Mouse (Mus musculus) stomach, embryonic 15.5 days (tissue): ENCODE data around the gene Uso1. TPM values are rescaled to one million over a fixed set of nuclear protein-coding genes. Genes with fewer than 3 reads are reported as not detected.
"Not testable (repeated sequence)": the region's sequence is repeated elsewhere in the genome, so short reads cannot be mapped to it uniquely, and the experiment has no call there.

Source experiments
- ATAC-seq: fragments of 200-750 bp; cut with Nextera tagmentation; 2 replicates; pipeline ENCODE4 v1.8.0; 2017; ENCODE audit warnings: low read depth, moderate number of reproducible peaks, moderate TSS enrichment; ENCODE audit not compliant: insufficient read depth, low FRiP score
- H3K27ac ChIP-seq: fragments of 300-500 bp; sonication (generic); 2 replicates; pipeline ENCODE4 v1.5.1; 2015; ENCODE audit warnings: mild to moderate bottlenecking, inconsistent platforms
- H3K27me3 ChIP-seq: fragments of 300-500 bp; sonication (generic); replicated peaks from 2 replicates; pipeline ENCODE4 v1.6.1; 2015; ENCODE audit warnings: inconsistent platforms
- H3K36me3 ChIP-seq: fragments of 300-500 bp; sonication (generic); 2 replicates; pipeline ENCODE4 v1.6.1; 2015; ENCODE audit warnings: inconsistent platforms
- H3K4me1 ChIP-seq: fragments of 300-500 bp; sonication (generic); 2 replicates; pipeline ENCODE4 v1.6.1; 2015; ENCODE audit warnings: inconsistent platforms
- H3K4me2 ChIP-seq: fragments of 300-500 bp; sonication (generic); 2 replicates; pipeline ENCODE4 v1.6.1; 2015; ENCODE audit warnings: mild to moderate bottlenecking, inconsistent platforms
- H3K4me3 ChIP-seq: fragments of 300-500 bp; sonication (generic); replicated peaks from 2 replicates; pipeline ENCODE4 v1.5.1; 2015; ENCODE audit warnings: inconsistent platforms
- H3K9ac ChIP-seq: fragments of 300-500 bp; sonication (generic); 2 replicates; pipeline ENCODE4 v1.6.1; 2015; ENCODE audit warnings: inconsistent platforms
- H3K9me3 ChIP-seq: fragments of 300-500 bp; sonication (generic); 2 replicates; pipeline ENCODE4 v1.6.1; 2016; ENCODE audit warnings: inconsistent platforms
- WGBS: fragments of 180-500 bp; shearing (Covaris S2); methylation state at CpG from one replicate; pipeline ENCODE4 v1.1.7; 2015; 5-methylcytosine and 5-hydroxymethylcytosine counted together
- polyA plus RNA-seq: library from polyadenylated mRNA; unstranded; fragments of >200 nt; fragmentation: Nextera tagmentation; extraction: Ambion mirVana; gene quantifications from 2 replicates; pipeline ENCODE4 v1.2.1, GENCODE M21; 2015

Uso1 gene
- polyA plus RNA-seq, 1 experiment from 2014 or later = 46.0 TPM

DNA sequence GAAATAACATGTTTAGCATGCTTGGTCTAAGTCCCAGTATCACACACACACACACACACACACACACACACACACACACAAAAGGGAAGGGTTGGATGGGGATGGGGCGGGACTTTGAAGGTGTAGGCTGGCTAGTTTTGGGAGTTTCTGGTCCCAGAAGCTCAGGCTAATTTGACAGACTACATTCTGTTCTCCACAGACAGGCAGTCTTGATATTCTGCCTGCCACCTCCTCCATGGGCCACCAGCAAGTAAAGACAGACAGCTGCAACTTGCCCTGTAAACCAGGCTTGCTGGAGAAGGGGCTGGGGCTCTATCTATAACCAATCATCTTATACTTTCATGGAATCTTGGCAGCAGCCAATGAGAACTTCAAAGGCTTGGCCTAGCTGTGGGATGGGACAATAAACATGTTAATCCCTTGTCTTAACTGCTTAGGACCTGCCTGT lies 8.4 kb upstream of the Uso1 start:
- H3K9me3 ChIP-seq = no peaks in the 10 kb centered on the region
- no peak overlapping the region for H3K4me3 ChIP-seq
- ATAC-seq = no peak
- no peaks in the 10 kb centered on the region for H3K27me3 ChIP-seq
- no peak overlapping the region for H3K27ac ChIP-seq
- WGBS = 79% methylated on average over 1 of the region's 1 CpGs
- no peaks in the 10 kb centered on the region for H3K36me3 ChIP-seq
- H3K9ac ChIP-seq = no peak overlapping the region
- peaks cover 11% of the 10 kb centered on the region for H3K4me1 ChIP-seq
- no peak overlapping the region for H3K4me2 ChIP-seq

DNA sequence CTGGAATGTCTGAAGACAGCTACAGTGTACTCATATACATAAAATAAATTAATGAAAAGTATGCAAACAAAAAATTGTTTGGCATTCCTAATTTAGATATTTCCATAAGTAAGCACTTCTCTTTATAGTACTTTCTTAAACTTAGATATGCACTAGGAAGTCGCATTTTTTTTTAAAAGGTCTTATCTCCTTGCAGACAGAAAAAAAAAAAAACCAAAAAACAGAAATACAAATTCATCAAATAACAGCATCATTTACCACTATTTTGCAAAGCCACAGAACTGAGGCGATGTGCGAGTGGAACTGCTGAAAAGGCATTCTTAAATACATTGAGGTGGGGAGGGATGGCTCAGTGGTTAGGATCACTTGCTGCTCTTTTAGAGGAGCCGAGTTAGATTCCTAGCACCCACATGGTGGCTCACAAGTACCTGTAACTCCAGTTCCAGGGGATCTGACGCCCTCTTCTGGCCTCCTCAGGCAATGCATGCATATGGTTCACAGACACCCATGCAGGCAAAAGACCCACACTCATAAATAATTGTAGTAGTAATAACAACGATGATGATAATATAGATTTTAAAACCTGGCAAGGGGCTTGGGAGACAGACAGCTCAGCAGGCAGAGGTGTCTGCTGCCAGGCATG lies 7.6 kb upstream of the Uso1 start:
- Histone ChIP-seq H3K27ac (no peak overlapping the region), H3K4me1 (peaks cover 11% of the 10 kb centered on the region), H3K9ac (no peak overlapping the region), H3K4me3 (no peak overlapping the region), H3K4me2 (no peak overlapping the region), H3K36me3 (no peaks in the 10 kb centered on the region), H3K9me3 (no peaks in the 10 kb centered on the region), H3K27me3 (no peaks in the 10 kb centered on the region)
- WGBS = 89% methylated on average over 6 of the region's 6 CpGs
- ATAC-seq = no peak

DNA sequence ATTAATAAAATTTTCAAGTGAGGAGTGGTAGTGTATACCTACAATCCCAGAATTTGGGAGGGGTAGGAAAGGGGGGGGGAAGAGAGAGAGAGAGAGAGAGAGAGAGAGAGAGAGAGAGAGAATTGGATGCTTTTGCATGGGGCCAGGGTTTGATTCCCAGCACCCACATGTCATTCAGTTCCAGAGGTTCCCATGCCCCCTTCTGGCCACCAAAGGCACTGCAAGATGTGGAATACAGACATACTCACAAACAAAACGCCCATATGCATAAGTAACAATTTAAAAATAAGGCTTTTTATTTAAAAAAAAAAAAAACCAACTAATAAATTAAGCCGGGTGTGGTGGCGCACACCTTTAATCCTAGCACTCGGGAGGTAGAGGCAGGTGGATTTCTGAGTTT lies 5.6 kb upstream of the Uso1 start:
- peaks cover 10% of the 10 kb centered on the region for H3K4me1 ChIP-seq
- no peaks in the 10 kb centered on the region for H3K27me3 ChIP-seq
- no peak overlapping the region for H3K4me2 ChIP-seq
- ATAC-seq = no peak
- 96% methylated on average over 4 of the region's 4 CpGs for WGBS
- H3K9ac ChIP-seq = no peak overlapping the region
- no peaks in the 10 kb centered on the region for H3K36me3 ChIP-seq
- H3K9me3 ChIP-seq = no peaks in the 10 kb centered on the region
- no peak overlapping the region for H3K27ac ChIP-seq
- no peak overlapping the region for H3K4me3 ChIP-seq

- not testable (repeated sequence) for H3K9ac ChIP-seq, H3K9me3 ChIP-seq, H3K4me3 ChIP-seq, ATAC-seq, H3K36me3 ChIP-seq, H3K4me1 ChIP-seq, H3K4me2 ChIP-seq, H3K27me3 ChIP-seq, H3K27ac ChIP-seq
- WGBS = 61% methylated on average over 4 of the region's 4 CpGs
Observed at GRCm38 (mm10) chr5:92133006-92133405, 4.7 kb upstream of the Uso1 start.

DNA sequence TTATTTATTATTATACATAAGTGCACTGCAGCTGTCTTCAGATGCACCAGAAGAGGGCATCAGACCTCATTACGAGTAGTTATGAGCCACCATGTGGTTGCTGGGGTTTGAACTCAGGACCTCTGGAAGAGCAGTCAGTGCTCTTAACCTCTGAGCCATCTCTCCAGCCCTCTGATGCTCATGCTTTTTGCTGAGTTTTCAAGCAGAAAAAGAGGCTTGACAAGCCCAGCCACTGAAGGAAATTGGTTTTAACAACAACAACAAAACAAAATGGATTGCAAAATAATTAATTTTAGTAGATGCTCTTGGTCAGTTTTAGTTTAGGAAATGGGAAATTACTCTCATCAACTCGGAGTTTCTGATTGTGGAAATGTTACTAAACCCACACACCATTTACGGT lies 2.8 kb upstream of the Uso1 start:
- ATAC-seq = no peak
- H3K4me2 ChIP-seq = no peak overlapping the region
- peaks cover 10% of the 10 kb centered on the region; the same call in 1 of the 2 replicates for H3K4me1 ChIP-seq
- H3K4me3 ChIP-seq = no peak overlapping the region
- no peaks in the 10 kb centered on the region for H3K27me3 ChIP-seq
- no peaks in the 10 kb centered on the region for H3K9me3 ChIP-seq
- no peak overlapping the region for H3K27ac ChIP-seq
- no peaks in the 10 kb centered on the region for H3K36me3 ChIP-seq
- 84% methylated on average over 3 of the region's 3 CpGs for WGBS
- H3K9ac ChIP-seq = no peak overlapping the region

DNA sequence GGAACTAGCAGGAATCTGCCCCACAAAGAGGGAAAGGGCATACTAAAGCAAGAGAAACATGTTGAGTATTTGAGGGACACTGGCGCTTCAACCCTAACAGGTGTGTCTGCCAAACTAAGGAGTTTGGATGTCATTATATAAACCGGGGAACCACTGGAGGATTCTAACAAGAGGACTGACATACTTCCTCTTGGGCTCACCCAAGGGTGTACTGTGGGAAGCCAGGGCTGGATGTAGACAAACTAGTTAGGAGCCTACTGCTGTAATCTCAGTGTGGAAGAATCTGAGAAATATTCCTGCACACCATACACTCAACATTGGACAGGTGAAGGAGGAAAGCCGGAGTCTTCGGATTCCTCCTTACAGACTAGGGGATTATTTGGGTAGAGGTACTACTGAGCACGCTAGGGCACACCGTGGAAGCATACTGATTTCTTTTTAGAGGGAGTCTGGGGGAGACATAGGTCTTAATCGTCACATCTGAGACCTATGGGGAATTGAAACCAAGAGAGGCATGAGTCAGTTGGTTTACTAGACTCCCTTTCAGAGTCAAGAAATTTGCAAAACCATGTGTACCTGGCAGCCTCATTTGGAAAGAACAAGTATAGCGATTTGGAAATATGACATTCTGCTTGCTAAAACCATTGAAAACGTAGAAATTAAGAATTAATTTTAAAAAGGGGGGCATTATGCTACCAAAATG lies 1.1 kb upstream of the Uso1 start:
- ATAC-seq = no peak
- Histone ChIP-seq H3K36me3 (no peaks in the 10 kb centered on the region), H3K27me3 (no peaks in the 10 kb centered on the region), H3K4me1 (peaks cover 10% of the 10 kb centered on the region; the same call in 1 of the 2 replicates), H3K4me2 (peak overlapping the region; percentile 74), H3K4me3 (peak overlapping the region; percentile 96), H3K27ac (no peak overlapping the region), H3K9ac (no peak overlapping the region), H3K9me3 (no peaks in the 10 kb centered on the region)
- WGBS = 62% methylated on average over 9 of the region's 9 CpGs

- no peaks in the 10 kb centered on the region for H3K36me3 ChIP-seq
- WGBS = 1% methylated on average over 33 of the region's 43 CpGs
- H3K4me2 ChIP-seq = peak overlapping the region; percentile 73
- ATAC-seq = peak; percentile 57
- H3K4me3 ChIP-seq = peak overlapping the region; percentile 96
- H3K9ac ChIP-seq = peak overlapping the region; percentile 87
- peaks cover 10% of the 10 kb centered on the region; the same call in 1 of the 2 replicates for H3K4me1 ChIP-seq
- no peaks in the 10 kb centered on the region for H3K27me3 ChIP-seq
- no peaks in the 10 kb centered on the region for H3K9me3 ChIP-seq
- H3K27ac ChIP-seq = peak overlapping the region; percentile 82
Observed at GRCm38 (mm10) chr5:92138093-92138621, 419 bp downstream of the Uso1 start.

DNA sequence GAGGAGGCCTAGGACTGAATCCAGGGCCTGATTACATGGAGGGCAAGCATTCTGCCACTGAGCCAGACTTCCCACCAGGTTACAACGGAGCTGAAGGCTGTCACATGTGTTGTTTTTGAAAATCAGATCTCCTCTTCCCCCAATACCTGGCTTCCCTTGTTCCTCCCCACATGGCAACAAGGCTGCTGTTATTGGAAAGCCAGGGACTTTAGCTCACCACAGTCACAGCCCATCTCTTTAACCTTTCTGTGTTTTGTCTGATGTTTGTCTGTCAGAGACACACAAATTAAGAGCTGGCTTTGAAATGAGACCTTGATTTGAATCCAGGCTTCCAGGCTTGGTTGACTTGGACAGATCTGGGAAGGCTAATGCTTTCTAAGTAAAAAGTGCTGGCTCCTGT lies 1.5 kb downstream of the Uso1 start:
- H3K27me3 ChIP-seq = no peaks in the 10 kb centered on the region
- H3K9me3 ChIP-seq = no peaks in the 10 kb centered on the region
- H3K36me3 ChIP-seq = no peaks in the 10 kb centered on the region
- no peak for ATAC-seq
- peak overlapping the region; percentile 73 for H3K4me2 ChIP-seq
- H3K27ac ChIP-seq = no peak overlapping the region
- 17% methylated on average over 1 of the region's 1 CpGs for WGBS
- peaks cover 10% of the 10 kb centered on the region; the same call in 1 of the 2 replicates for H3K4me1 ChIP-seq
- H3K9ac ChIP-seq = peak overlapping the region; percentile 4; the same call in 1 of the 2 replicates
- peak overlapping the region; percentile 96 for H3K4me3 ChIP-seq

DNA sequence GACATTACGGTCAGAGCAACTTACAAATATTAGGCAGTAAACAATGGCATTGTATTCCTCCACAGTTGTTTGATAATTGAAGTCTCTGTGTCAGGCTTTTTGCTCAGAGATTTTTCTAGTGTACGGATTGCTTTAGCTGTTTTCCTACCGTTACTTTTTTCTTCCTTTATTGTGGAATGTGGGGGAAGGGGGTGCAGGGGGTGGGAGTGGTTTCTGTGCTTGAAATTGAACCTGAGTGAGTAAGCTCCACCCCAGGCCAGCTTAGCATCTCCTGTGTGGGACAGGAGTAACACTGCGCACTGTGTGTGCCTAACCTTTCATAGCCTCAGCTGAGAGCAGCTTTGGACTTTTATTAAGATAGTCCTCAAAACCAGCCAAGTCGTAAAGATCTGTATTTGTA lies 4.0 kb downstream of the Uso1 start:
- Histone ChIP-seq H3K27ac (no peak overlapping the region), H3K9ac (no peak overlapping the region), H3K36me3 (no peaks in the 10 kb centered on the region), H3K27me3 (no peaks in the 10 kb centered on the region), H3K4me2 (no peak overlapping the region), H3K4me1 (peaks cover 10% of the 10 kb centered on the region; the same call in 1 of the 2 replicates), H3K9me3 (no peaks in the 10 kb centered on the region), H3K4me3 (no peak overlapping the region)
- WGBS = 64% methylated on average over 5 of the region's 5 CpGs
- ATAC-seq = no peak

- Histone ChIP-seq H3K4me2 (no peak overlapping the region), H3K9me3 (no peaks in the 10 kb centered on the region), H3K27me3 (no peaks in the 10 kb centered on the region), H3K4me1 (peaks cover 10% of the 10 kb centered on the region; the same call in 1 of the 2 replicates), H3K9ac (no peak overlapping the region), H3K4me3 (no peak overlapping the region), H3K27ac (no peak overlapping the region), H3K36me3 (no peaks in the 10 kb centered on the region)
- ATAC-seq = no peak
- WGBS = 82% methylated on average over 3 of the region's 3 CpGs
Observed at GRCm38 (mm10) chr5:92142481-92142880, 4.7 kb downstream of the Uso1 start.

GRCm38 (mm10) chr5:92143665-92144064 lies 5.9 kb downstream of the Uso1 start:
- 95% methylated on average over 6 of the region's 6 CpGs for WGBS
- no peak for ATAC-seq
- no peaks in the 10 kb centered on the region for H3K9me3 ChIP-seq
- H3K9ac ChIP-seq = no peak overlapping the region
- peaks cover 10% of the 10 kb centered on the region; the same call in 1 of the 2 replicates for H3K4me1 ChIP-seq
- H3K36me3 ChIP-seq = no peaks in the 10 kb centered on the region
- no peak overlapping the region for H3K4me3 ChIP-seq
- H3K27ac ChIP-seq = no peak overlapping the region
- H3K27me3 ChIP-seq = no peaks in the 10 kb centered on the region
- H3K4me2 ChIP-seq = no peak overlapping the region

DNA sequence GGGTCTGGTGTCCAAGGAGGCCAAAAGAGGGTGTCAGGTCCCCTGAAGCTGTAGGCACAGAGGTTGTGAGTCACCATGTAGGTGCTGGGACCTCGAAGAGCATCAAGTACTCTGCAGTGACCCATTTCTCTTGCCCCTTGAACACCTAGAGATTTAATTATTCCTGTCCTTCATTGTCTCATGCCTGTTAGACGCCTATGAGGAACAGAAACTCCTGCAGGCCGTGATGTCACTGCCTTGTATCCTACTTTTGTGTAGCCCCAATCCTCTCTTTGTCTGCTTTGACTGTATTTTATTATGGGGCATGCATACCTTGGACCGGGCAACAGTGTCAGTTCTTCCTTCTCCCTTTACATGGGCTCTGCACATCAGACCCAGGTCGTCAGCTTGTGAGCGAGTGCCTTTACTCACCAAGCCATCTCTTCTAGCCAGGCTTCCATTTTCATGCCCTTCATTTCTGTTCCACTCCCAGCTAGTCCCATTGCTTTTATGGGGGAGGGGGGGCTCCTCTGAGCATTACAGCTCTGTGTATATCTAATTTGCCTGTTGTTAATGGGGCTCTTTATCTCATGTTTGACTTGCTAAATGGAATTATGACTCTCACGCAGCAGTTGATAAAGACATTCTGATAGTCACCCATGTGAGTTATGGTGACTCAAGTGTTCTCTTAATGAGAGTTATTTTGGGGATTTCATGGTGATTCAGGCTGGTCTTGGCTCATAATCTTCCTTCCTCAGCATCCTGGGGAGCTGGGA lies 7.4 kb downstream of the Uso1 start:
- H3K27ac ChIP-seq = no peak overlapping the region
- no peaks in the 10 kb centered on the region for H3K4me1 ChIP-seq
- no peaks in the 10 kb centered on the region for H3K36me3 ChIP-seq
- no peak overlapping the region for H3K4me2 ChIP-seq
- H3K9me3 ChIP-seq = no peaks in the 10 kb centered on the region
- no peak overlapping the region for H3K4me3 ChIP-seq
- H3K27me3 ChIP-seq = no peaks in the 10 kb centered on the region
- ATAC-seq = no peak
- WGBS = 84% methylated on average over 7 of the region's 7 CpGs
- no peak overlapping the region for H3K9ac ChIP-seq
